Mouse (Mus musculus): ENCODE data around the gene Meis1. TPM values are rescaled to one million over a fixed set of nuclear protein-coding genes. Genes with fewer than 3 reads are reported as not detected.
A peak's percentile ranks its signal among the peaks of the same experiment; 100 is the strongest.

Gene Meis1
- total RNA-seq, 2 experiments from 2014 or later: 56.0 to 57.4 TPM

- no peak for DNase-seq
Observed at GRCm38 (mm10) chr11:18948600-18949295, 70.0 kb downstream of the Meis1 start.

GRCm38 (mm10) chr11:18947434-18947833 is 71.4 kb downstream of the Meis1 start:
- DNase-seq: no peak

GRCm38 (mm10) chr11:18945778-18946177 is 73.0 kb downstream of the Meis1 start:
- no peak for DNase-seq

GRCm38 (mm10) chr11:18944972-18945625 is 73.7 kb downstream of the Meis1 start:
- DNase-seq: no peak

GRCm38 (mm10) chr11:18944209-18944608 is 74.6 kb downstream of the Meis1 start:
- DNase-seq: no peak

- no peak for DNase-seq
Observed at GRCm38 (mm10) chr11:18942990-18943389, 75.8 kb downstream of the Meis1 start.

- no peak for DNase-seq
Observed at GRCm38 (mm10) chr11:18940916-18941315, 77.9 kb downstream of the Meis1 start.

- no peak for DNase-seq
Observed at GRCm38 (mm10) chr11:18934921-18935320, 83.9 kb downstream of the Meis1 start.

GRCm38 (mm10) chr11:18931001-18931874 is 87.5 kb downstream of the Meis1 start:
- DNase-seq: peak in 1 of 2 experiments; percentile 16

GRCm38 (mm10) chr11:18929779-18930728 is 88.7 kb downstream of the Meis1 start:
- DNase-seq: no peak

- peak; percentile 79 to 87 for DNase-seq
Observed at GRCm38 (mm10) chr11:18927351-18927750, 91.4 kb downstream of the Meis1 start.

GRCm38 (mm10) chr11:18926798-18927197 is 92.0 kb downstream of the Meis1 start:
- no peak for DNase-seq

GRCm38 (mm10) chr11:18924583-18925334 is 94.0 kb downstream of the Meis1 start:
- no peak for DNase-seq

- no peak for DNase-seq
Observed at GRCm38 (mm10) chr11:18923274-18923673, 95.5 kb downstream of the Meis1 start.

GRCm38 (mm10) chr11:18920651-18921050 is 98.1 kb downstream of the Meis1 start:
- DNase-seq: peak; percentile 23 to 33

GRCm38 (mm10) chr11:18919162-18919762 is 99.5 kb downstream of the Meis1 start:
- DNase-seq: no peak

GRCm38 (mm10) chr11:18917887-18918286 is 100.9 kb downstream of the Meis1 start:
- no peak for DNase-seq

GRCm38 (mm10) chr11:18913251-18913650 is 105.5 kb downstream of the Meis1 start:
- no peak for DNase-seq

- DNase-seq: no peak
Observed at GRCm38 (mm10) chr11:18912311-18913019, 106.3 kb downstream of the Meis1 start.

- DNase-seq: no peak
Observed at GRCm38 (mm10) chr11:18906866-18907265, 111.9 kb downstream of the Meis1 start.

Measured in adrenal gland, postnatal 36 days (tissue).